Mouse (Mus musculus): ENCODE results near the gene Tdrd1.

DNA sequence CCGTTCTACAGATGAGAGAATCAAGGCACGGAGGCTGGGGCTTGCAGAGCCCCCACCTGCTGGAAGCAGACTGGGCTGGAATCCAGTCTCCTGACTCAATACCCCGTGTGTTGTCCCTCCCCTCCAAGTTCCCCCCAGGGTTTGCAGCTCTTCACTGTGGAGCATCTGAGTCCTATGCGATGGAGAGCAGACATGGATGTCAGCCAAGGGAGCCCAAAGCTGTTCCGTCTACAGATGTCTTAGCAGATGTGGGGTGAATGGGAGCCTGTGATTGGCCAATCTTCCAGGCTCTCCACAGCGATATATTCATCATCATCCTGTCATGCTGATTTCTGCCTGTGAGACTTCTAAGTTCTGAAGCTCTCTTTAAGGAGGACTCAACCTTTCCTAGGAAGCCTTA lies 51.4 kb downstream of the Tdrd1 start:
- TF ChIP-seq CTCF (IDR thresholded peaks at IDR 0.05; ENCODE audit: control insufficient read depth, insufficient read depth, insufficient replicate concordance, low read depth, low read length) (no peak), POLR2A (IDR thresholded peaks at IDR 0.05; ENCODE audit: control insufficient read depth, low read depth, low read length) (no peak)

Data from testis, adult 2 months (tissue).